Mouse (Mus musculus): ENCODE measurements around the gene 4930583I09Rik.

- TF ChIP-seq POLR2A (IDR thresholded peaks at IDR 0.05; ENCODE audit: low read depth, low read length) = no peak
- no peak for TF ChIP-seq CTCF (IDR thresholded peaks at IDR 0.05; ENCODE audit: extremely low read depth, insufficient read length, insufficient replicate concordance, low read depth, low read length)
Measured at GRCm38 (mm10) chr17:64835928-64836327, at the start of gene 4930583I09Rik.
